Mouse (Mus musculus): ENCODE results near the gene Nrp1.

DNA sequence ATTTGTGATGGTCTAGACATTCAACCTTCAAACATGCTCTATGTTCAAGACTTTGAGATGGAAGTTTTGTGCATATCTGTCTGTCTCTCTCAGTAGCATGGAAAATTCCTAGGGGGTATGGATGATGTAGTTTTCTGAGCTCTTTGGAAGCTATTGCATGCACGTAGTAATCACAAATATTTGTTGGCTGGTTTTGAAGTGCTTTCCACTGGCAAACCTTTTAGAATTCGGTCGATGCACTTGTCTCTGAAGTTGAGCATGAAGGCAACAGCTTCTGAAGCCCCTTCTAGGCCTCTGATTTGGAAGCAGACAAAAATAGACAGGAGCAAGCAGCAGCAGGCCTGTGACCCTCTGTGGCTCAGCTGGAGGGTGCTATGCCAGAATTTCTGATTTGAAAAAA is 18.9 kb upstream of the Nrp1 start:
- no peak for TF ChIP-seq POLR2A (IDR thresholded peaks at IDR 0.05; ENCODE audit: borderline replicate concordance, control insufficient read depth, low read depth, low read length)
- no peak for TF ChIP-seq CTCF (IDR thresholded peaks at IDR 0.05; ENCODE audit: control insufficient read depth, insufficient read depth, low read length)
